Mouse (Mus musculus) intestine, embryonic 15.5 days (tissue): Measurements from ENCODE around the gene Add3. TPM values are rescaled to one million over a fixed set of nuclear protein-coding genes. Genes with fewer than 3 reads are reported as not detected.

Experiments
- ATAC-seq: fragments of 200-750 bp; cut with Nextera tagmentation; 2 replicates; pipeline ENCODE4 v1.8.0; 2017; ENCODE audit warnings: moderate TSS enrichment, moderate library complexity
- H3K27ac ChIP-seq: fragments of 300-500 bp; sonication (generic); 2 replicates; pipeline ENCODE4 v1.5.1; 2015; ENCODE audit warnings: mild to moderate bottlenecking, inconsistent platforms
- H3K27me3 ChIP-seq: fragments of 300-500 bp; sonication (generic); replicated peaks from 2 replicates; pipeline ENCODE4 v1.6.1; 2015; ENCODE audit warnings: inconsistent platforms
- H3K36me3 ChIP-seq: fragments of 300-500 bp; sonication (generic); 2 replicates; pipeline ENCODE4 v1.6.1; 2015; ENCODE audit warnings: inconsistent platforms
- H3K4me1 ChIP-seq: fragments of 300-500 bp; sonication (generic); replicated peaks from 2 replicates; pipeline ENCODE4 v1.6.1; 2015; ENCODE audit warnings: inconsistent platforms
- H3K4me2 ChIP-seq: fragments of 300-500 bp; sonication (generic); replicated peaks from 2 replicates; pipeline ENCODE4 v1.6.1; 2015; ENCODE audit warnings: mild to moderate bottlenecking, inconsistent platforms
- H3K4me3 ChIP-seq: fragments of 300-500 bp; sonication (generic); replicated peaks from 2 replicates; pipeline ENCODE4 v1.5.1; 2015; ENCODE audit warnings: inconsistent platforms
- H3K9ac ChIP-seq: fragments of 300-500 bp; sonication (generic); 2 replicates; pipeline ENCODE4 v1.6.1; 2015; ENCODE audit warnings: inconsistent platforms
- H3K9me3 ChIP-seq: fragments of 300-500 bp; sonication (generic); 2 replicates; pipeline ENCODE4 v1.6.1; 2016; ENCODE audit warnings: inconsistent platforms
- WGBS: fragments of 180-500 bp; shearing (Covaris S2); methylation state at CpG from one replicate; pipeline ENCODE4 v1.1.7; 2015; 5-methylcytosine and 5-hydroxymethylcytosine counted together
- polyA plus RNA-seq: library from polyadenylated mRNA; unstranded; fragments of >200 nt; fragmentation: Nextera tagmentation; extraction: Ambion mirVana; gene quantifications from 2 replicates; pipeline ENCODE4 v1.2.1, GENCODE M21; 2015

Add3 gene
- polyA plus RNA-seq, 1 experiment from 2014 or later = 133 TPM

DNA sequence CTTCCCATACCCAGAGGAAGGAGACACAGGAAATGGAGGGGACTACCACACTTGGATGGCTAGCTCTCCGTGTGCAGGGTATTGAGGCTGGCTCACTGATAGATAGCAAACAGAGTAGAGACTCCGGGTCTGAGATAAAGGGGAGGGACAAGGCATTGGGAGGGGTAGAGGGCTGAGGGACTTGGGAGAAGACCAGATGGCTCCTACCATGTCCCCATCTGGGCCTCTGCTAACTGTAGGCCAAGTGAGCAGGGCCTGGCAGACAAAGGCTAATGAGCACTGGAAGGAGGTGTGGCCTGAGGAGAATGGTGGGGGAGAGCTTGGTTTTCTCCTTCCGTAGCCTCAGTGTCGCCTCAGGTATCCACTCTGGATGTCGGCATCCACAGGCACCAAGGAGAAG, 119.3 kb downstream of the Add3 start:
- H3K4me2 ChIP-seq = no peak overlapping the region
- no peaks in the 10 kb centered on the region for H3K9me3 ChIP-seq
- peak; percentile 37; the same call in 1 of the 2 replicates for ATAC-seq
- H3K36me3 ChIP-seq = no peaks in the 10 kb centered on the region
- peaks cover 6% of the 10 kb centered on the region; the same call in 1 of the 2 replicates for H3K4me1 ChIP-seq
- H3K27me3 ChIP-seq = no peaks in the 10 kb centered on the region
- no peak overlapping the region for H3K27ac ChIP-seq
- 63% methylated on average over 5 of the region's 5 CpGs for WGBS
- H3K9ac ChIP-seq = no peak overlapping the region
- no peak overlapping the region for H3K4me3 ChIP-seq

GRCm38 (mm10) chr19:53260261-53260660, 120.0 kb downstream of the Add3 start:
- peaks cover 8% of the 10 kb centered on the region; the same call in 1 of the 2 replicates for H3K4me1 ChIP-seq
- H3K9me3 ChIP-seq = no peaks in the 10 kb centered on the region
- no peaks in the 10 kb centered on the region for H3K27me3 ChIP-seq
- H3K4me2 ChIP-seq = no peak overlapping the region
- no peak overlapping the region for H3K27ac ChIP-seq
- WGBS = 73% methylated on average over 10 of the region's 10 CpGs
- no peak for ATAC-seq
- no peak overlapping the region for H3K9ac ChIP-seq
- H3K36me3 ChIP-seq = no peaks in the 10 kb centered on the region
- H3K4me3 ChIP-seq = no peak overlapping the region

- Histone ChIP-seq H3K4me1 (peaks cover 11% of the 10 kb centered on the region; the same call in 1 of the 2 replicates), H3K36me3 (no peaks in the 10 kb centered on the region), H3K27ac (no peak overlapping the region), H3K4me2 (no peak overlapping the region), H3K27me3 (no peaks in the 10 kb centered on the region), H3K9ac (no peak overlapping the region), H3K9me3 (no peaks in the 10 kb centered on the region), H3K4me3 (no peak overlapping the region)
- WGBS = 84% methylated on average over 4 of the region's 4 CpGs
- no peak for ATAC-seq
These were observed 120.6 kb downstream of the Add3 start for GRCm38 (mm10) chr19:53260828-53261227.

- no peak overlapping the region for H3K27ac ChIP-seq
- WGBS = 73% methylated on average over 7 of the region's 7 CpGs
- H3K4me2 ChIP-seq = no peak overlapping the region
- no peak overlapping the region for H3K4me3 ChIP-seq
- no peaks in the 10 kb centered on the region for H3K36me3 ChIP-seq
- H3K9me3 ChIP-seq = no peaks in the 10 kb centered on the region
- no peaks in the 10 kb centered on the region for H3K27me3 ChIP-seq
- H3K9ac ChIP-seq = no peak overlapping the region
- no peak for ATAC-seq
- H3K4me1 ChIP-seq = peaks cover 11% of the 10 kb centered on the region; the same call in 1 of the 2 replicates
These were observed 121.8 kb downstream of the Add3 start for GRCm38 (mm10) chr19:53262061-53262460.

DNA sequence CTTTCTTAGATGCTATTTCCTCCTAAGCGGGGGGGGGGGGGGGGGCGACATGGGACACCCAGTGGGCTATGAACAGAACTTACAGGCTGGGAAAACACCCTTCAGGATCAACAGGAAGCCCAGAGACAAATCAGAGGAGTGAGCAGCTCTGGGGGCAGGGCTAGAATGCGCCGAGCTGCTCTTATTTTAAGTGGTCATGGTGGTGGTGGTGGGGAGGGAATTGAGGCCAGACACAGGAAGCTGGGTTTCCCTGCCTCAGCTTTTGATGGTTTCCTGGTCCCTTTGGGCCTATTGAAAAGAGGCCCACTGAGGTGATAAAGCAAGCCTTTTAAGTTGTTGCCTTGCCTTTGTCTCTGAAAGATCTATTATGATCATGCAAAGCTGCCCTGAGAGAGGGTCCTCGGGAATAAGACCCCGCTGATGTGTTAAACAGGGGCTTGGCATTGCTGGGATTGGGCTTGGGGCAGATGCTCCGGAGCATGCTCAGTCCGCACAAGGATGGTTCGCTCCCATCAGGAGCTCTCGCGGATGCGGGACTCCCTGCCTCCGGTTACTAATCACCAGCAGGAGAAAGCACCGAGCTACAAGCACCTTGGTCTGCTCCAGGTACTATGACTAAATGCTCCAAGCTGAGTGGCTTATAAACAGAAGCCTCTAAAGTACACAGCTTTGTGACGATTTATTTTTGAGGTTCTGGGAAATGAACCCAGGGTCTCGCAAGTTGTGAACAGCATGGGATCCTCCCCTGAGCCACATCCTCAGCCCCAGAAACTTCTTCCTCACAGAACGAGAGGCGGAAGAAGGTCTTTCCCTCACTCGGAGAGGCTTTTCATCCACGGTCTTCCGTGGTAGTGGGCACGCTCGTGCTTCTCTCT, 123.9 kb downstream of the Add3 start:
- Histone ChIP-seq H3K36me3 (no peaks in the 10 kb centered on the region), H3K27me3 (no peaks in the 10 kb centered on the region), H3K4me3 (no peak overlapping the region), H3K9ac (no peak overlapping the region), H3K27ac (no peak overlapping the region), H3K4me2 (0 out of 2 replicates have a peak overlapping the region, but pooled peaks have one; percentile 9), H3K4me1 (0 out of 2 replicates have a peak, but pooled peaks cover 7% of the 10 kb centered on the region), H3K9me3 (no peaks in the 10 kb centered on the region)
- WGBS = 37% methylated on average over 23 of the region's 23 CpGs
- no peak for ATAC-seq

DNA sequence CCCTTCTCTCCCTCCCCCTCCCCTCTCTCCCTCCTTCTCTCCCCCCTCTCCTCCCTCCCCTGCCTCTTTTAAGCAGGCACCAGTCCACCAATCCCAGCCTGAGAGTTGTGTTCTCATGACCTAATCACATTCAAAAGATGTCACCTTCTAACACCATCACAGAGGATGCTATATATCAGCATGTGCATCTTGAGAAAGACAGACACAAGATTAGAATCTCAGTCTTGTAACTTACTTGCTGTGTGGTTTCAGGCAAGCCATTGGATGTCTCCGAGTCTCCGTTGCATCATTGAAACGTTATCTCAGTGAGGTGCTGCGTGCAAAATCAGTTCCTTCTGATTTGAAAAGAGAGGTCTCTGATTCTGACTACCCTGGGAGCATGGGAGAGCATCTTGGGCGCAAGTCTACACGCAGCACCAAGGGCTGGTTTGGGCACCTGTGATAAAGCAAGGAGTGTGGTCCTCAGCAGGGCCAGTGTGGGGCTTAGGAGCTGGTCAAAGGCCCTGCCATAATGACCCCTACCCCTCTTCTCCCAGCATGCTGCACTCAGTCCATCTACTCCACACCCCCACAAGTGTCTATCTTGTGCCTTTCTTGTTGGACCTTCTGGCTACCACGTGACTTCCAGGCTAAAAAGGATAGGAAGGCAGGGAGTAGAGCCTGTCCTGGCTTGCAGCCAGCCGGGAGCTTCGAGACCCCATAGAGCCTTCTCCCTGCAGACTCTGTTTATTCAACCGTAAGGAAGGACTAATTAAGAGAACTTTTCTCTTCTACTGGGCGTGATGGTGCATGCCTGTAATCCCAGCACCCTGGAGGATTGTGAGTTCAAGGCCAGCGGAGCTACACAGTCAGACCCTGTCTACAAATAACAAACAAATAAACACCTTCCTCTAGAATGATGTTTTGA, 124.8 kb downstream of the Add3 start:
- ATAC-seq = no peak
- Histone ChIP-seq H3K36me3 (no peaks in the 10 kb centered on the region), H3K27me3 (no peaks in the 10 kb centered on the region), H3K4me3 (no peak overlapping the region), H3K9ac (no peak overlapping the region), H3K9me3 (no peaks in the 10 kb centered on the region), H3K4me1 (0 out of 2 replicates have a peak, but pooled peaks cover 4% of the 10 kb centered on the region), H3K27ac (no peak overlapping the region), H3K4me2 (no peak overlapping the region)
- 54% methylated on average over 12 of the region's 12 CpGs for WGBS

DNA sequence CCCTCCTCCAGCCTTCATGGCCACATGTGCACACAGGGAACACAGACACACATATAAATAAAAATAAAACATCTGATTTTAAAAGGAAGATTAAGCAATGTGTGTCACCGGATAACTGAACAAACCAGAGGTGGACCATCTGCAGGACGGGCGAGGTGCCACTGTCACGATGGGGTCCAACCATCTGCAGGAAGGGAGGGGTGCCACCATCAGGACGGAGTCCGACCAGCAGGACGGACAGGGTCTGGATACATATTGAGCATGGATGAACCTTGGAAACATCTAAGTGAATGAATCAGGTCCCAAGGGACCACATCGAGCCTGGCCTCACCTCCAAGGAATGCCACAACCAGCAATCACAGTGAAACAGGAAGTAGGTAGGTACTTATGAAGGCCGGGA, 127.1 kb downstream of the Add3 start:
- no peak for ATAC-seq
- H3K4me3 ChIP-seq = no peak overlapping the region
- no peak overlapping the region for H3K27ac ChIP-seq
- no peak overlapping the region for H3K9ac ChIP-seq
- 0 out of 2 replicates have a peak, but pooled peaks cover 4% of the 10 kb centered on the region for H3K4me1 ChIP-seq
- no peaks in the 10 kb centered on the region for H3K27me3 ChIP-seq
- no peaks in the 10 kb centered on the region for H3K36me3 ChIP-seq
- 88% methylated on average over 9 of the region's 9 CpGs for WGBS
- H3K9me3 ChIP-seq = no peaks in the 10 kb centered on the region
- no peak overlapping the region for H3K4me2 ChIP-seq

GRCm38 (mm10) chr19:53273055-53273722, 132.9 kb downstream of the Add3 start:
- H3K4me2 ChIP-seq = no peak overlapping the region
- no peak overlapping the region for H3K9ac ChIP-seq
- no peak overlapping the region for H3K4me3 ChIP-seq
- 77% methylated on average over 17 of the region's 17 CpGs for WGBS
- ATAC-seq = no peak
- H3K27ac ChIP-seq = no peak overlapping the region
- peaks cover 12% of the 10 kb centered on the region for H3K4me1 ChIP-seq
- no peaks in the 10 kb centered on the region for H3K36me3 ChIP-seq
- no peaks in the 10 kb centered on the region for H3K27me3 ChIP-seq
- H3K9me3 ChIP-seq = no peaks in the 10 kb centered on the region

- WGBS = 86% methylated on average over 23 of the region's 23 CpGs
- Histone ChIP-seq H3K9me3 (no peaks in the 10 kb centered on the region), H3K9ac (no peak overlapping the region), H3K4me3 (no peak overlapping the region), H3K4me2 (no peak overlapping the region), H3K27ac (no peak overlapping the region), H3K4me1 (peaks cover 12% of the 10 kb centered on the region), H3K36me3 (no peaks in the 10 kb centered on the region), H3K27me3 (no peaks in the 10 kb centered on the region)
- ATAC-seq = no peak
These were observed 133.7 kb downstream of the Add3 start for GRCm38 (mm10) chr19:53273781-53274428.

DNA sequence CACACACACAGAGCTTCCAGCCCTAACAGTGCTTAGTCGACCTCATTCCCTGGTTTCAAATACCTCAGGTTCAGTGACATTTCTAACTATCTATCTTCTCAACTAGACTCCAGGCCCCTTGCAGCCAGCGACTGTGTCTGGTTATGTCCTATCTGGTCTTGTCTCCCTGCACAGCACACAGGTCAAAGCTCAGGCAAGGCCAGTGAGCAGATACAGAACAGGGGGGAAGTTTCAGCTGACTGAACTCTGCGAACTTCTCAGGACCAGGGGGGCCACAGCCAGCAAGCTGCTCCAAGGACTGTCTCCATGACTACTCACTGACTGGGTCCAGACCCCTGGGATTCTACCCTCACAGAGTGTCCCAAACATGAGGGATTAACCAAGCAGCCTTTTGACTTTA, 135.0 kb downstream of the Add3 start:
- no peak overlapping the region for H3K9ac ChIP-seq
- no peak overlapping the region for H3K4me3 ChIP-seq
- H3K4me1 ChIP-seq = peaks cover 12% of the 10 kb centered on the region
- no peaks in the 10 kb centered on the region for H3K9me3 ChIP-seq
- H3K36me3 ChIP-seq = no peaks in the 10 kb centered on the region
- 22% methylated on average over 3 of the region's 3 CpGs for WGBS
- no peak overlapping the region for H3K4me2 ChIP-seq
- H3K27ac ChIP-seq = no peak overlapping the region
- H3K27me3 ChIP-seq = no peaks in the 10 kb centered on the region
- peak; percentile 57 for ATAC-seq

DNA sequence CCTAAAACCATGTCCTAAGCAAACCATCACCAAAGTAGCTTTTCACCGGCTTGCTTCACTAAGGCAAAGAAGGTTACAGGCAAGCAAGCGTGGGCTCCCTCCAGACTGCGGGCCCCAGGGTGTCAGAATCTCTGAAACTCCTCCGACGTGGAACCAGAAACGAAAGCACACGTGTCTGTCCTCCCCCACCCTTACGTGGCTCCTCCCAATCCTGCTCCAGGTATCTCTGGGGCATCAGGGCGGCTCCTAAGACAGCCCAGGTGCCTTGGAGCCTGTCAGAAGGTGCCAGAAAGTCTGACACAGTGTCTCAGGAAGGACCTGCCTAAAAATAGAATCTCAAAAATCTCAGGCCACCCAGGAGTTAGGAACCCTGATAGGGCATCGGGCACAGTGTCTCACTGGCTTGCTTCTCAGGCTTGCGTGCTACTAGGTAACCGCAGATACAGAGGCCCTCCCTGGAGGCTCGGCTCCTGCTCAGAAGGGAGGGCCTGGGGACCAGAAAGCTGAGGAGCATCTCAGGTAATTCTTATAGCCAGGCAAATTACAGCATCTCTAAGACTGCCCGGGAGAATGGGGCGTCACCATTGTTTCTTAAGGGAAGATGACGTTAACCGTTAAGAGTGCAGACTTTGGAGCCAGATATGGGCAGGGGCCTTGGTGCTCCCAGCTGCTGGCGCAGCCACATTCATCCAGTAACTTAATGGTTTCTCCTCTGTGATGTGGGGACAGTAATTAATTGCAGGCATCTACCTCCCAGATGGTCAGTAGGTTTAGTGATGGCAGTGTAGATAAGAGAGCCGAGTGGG, 136.9 kb downstream of the Add3 start:
- peak overlapping the region; percentile 17; the same call in 1 of the 2 replicates for H3K4me2 ChIP-seq
- ATAC-seq = peak; percentile 46

More for the DNA sequence above, 136.9 kb downstream of the Add3 start:
- Histone ChIP-seq H3K36me3 (no peaks in the 10 kb centered on the region), H3K4me3 (no peak overlapping the region), H3K4me1 (peaks cover 12% of the 10 kb centered on the region), H3K27ac (no peak overlapping the region), H3K27me3 (no peaks in the 10 kb centered on the region), H3K9ac (peak overlapping the region; percentile 21; the same call in 1 of the 2 replicates), H3K9me3 (no peaks in the 10 kb centered on the region)
- 50% methylated on average over 19 of the region's 19 CpGs for WGBS
